Mouse (Mus musculus): ENCODE measurements around the gene Dock6. TPM values are rescaled to one million over a fixed set of nuclear protein-coding genes. Genes with fewer than 3 reads are reported as not detected.
"Not testable (repeated sequence)": the region's sequence is repeated elsewhere in the genome, so short reads cannot be mapped to it uniquely, and the experiment has no call there.

Dock6 gene
- polyA plus RNA-seq, 1 experiment from 2014 or later: 15.1 TPM

DNA sequence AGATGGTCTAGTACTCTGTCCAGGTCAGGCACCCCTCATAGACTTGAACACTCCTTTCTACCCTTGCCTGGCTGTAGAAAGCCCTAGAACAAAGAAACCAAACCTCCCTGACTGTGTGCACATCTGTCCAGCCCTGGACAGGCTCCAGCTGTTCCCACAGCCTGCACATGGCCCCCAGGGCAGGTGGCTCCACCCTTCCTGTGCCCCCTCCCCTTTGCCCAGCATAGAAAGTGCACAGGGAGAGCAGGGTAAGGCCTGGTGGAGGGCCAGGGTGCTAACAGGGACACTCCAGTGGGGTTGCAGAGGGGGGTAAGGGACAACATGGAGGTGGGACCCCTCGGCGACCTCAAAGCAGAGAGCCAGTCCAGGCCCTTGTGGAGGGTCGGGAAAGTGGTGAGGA, 56.2 kb downstream of the Dock6 start:
- no peak overlapping the region for H3K4me3 ChIP-seq (ENCODE audit: low read depth, low read length)
- DNase-seq (ENCODE audit: low spot score, missing footprints) (peak; percentile 80), ATAC-seq (ENCODE audit: low FRiP score) (no peak)
- H3K27me3 ChIP-seq (ENCODE audit: control insufficient read depth, insufficient read depth, low read length): no peaks in the 10 kb centered on the region
- 0 out of 2 replicates have a peak overlapping the region, but pooled peaks have one; percentile 25 for H3K9ac ChIP-seq (ENCODE audit: low read length)
- no peak overlapping the region for H3K4me2 ChIP-seq
- no peaks in the 10 kb centered on the region for H3K9me3 ChIP-seq (ENCODE audit: control insufficient read depth, low read length)
- H3K27ac ChIP-seq (ENCODE audit: low read depth, low read length): no peak overlapping the region
- peaks cover 7% of the 10 kb centered on the region; the same call in 1 of the 2 replicates for H3K4me1 ChIP-seq (ENCODE audit: control insufficient read depth, insufficient read depth, low read length)
- H3K36me3 ChIP-seq (ENCODE audit: control insufficient read depth, insufficient read depth, low read length): no peaks in the 10 kb centered on the region; the same call in 1 of the 2 replicates
- WGBS: 68% methylated on average over 3 of the region's 3 CpGs

DNA sequence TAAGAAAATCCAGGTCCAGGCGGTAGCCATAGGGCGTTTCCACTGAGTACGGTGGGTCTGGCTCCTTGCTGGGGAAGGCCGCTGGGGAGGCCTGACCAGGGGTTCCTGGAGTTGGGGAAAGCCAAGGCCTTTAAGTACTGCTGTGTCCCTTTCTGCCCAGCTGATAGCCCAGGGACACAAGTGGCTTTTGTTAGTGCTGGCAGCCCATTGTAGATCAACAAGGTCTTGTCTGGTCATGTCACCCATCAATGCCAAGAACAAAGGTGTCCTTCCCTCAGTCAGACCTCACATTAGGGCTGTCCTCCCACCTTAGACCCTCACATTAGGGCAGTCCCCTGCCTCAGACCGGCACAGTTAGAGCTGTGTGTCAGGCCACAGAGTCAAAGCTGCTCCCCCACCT, 56.9 kb downstream of the Dock6 start:
- peak; percentile 79 for DNase-seq (ENCODE audit: low spot score, missing footprints)
- 80% methylated on average over 5 of the region's 5 CpGs for WGBS

DNA sequence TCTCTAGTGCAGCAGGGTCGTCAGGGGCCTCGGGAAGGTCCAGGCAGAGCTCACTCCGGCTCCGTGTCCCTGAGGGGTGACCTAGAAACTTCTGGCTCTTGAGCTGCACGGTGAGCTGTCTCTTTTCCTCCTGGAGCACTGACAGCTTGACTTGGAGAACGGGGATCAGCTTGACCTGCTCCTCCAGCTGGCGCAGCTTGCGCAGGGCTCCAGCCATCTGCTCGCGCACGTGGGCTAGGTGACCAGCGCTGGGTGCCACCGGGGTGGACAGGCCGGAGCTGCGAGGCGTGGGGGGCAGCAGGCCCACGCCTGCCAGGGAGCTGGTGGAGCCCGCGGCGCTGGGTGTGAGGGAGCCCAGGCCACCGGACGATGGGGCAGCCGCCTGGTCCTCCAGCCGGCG, 57.5 kb downstream of the Dock6 start:
- ATAC-seq (ENCODE audit: low FRiP score): no peak

More for the DNA sequence above, 56.9 kb downstream of the Dock6 start:
- Histone ChIP-seq H3K27ac (ENCODE audit: low read depth, low read length) (no peak overlapping the region), H3K9ac (ENCODE audit: low read length) (no peak overlapping the region), H3K4me1 (ENCODE audit: control insufficient read depth, insufficient read depth, low read length) (peaks cover 7% of the 10 kb centered on the region; the same call in 1 of the 2 replicates), H3K36me3 (ENCODE audit: control insufficient read depth, insufficient read depth, low read length) (no peaks in the 10 kb centered on the region; the same call in 1 of the 2 replicates), H3K4me3 (ENCODE audit: low read depth, low read length) (no peak overlapping the region), H3K27me3 (ENCODE audit: control insufficient read depth, insufficient read depth, low read length) (no peaks in the 10 kb centered on the region), H3K4me2 (no peak overlapping the region), H3K9me3 (ENCODE audit: control insufficient read depth, low read length) (no peaks in the 10 kb centered on the region)
- ATAC-seq (ENCODE audit: low FRiP score): no peak

DNA sequence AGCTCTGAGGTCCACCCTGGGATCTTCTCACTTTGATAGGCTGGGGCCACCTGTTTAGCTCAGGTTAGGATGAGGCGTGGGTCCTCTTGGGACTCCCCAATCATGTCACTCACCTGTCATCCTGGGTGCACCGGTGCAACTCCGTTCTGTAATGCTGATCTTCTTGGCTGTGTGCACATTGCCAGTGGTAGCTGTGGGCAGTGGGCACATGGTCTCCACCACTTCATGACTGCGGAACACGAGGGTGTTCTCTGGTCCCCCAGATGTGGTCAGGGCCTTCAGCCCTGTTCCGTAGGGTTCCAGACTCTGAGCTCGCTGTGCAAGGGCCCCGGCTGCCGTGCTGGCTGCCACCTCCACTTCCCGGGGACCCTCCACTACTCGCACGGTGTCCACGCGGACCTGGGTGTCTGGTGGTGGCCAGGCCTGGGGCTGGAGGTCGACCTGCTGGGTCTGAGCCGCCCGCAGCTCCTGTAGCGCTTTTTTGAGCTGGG, 58.0 kb downstream of the Dock6 start:
- H3K4me1 ChIP-seq (ENCODE audit: control insufficient read depth, insufficient read depth, low read length): peaks cover 7% of the 10 kb centered on the region; the same call in 1 of the 2 replicates
- DNase-seq (ENCODE audit: low spot score, missing footprints): peak; percentile 64
- WGBS: 94% methylated on average over 18 of the region's 18 CpGs
- H3K9ac ChIP-seq (ENCODE audit: low read length): no peak overlapping the region
- ATAC-seq (ENCODE audit: low FRiP score): no peak
- no peaks in the 10 kb centered on the region; the same call in 1 of the 2 replicates for H3K36me3 ChIP-seq (ENCODE audit: control insufficient read depth, insufficient read depth, low read length)
- no peak overlapping the region for H3K4me2 ChIP-seq
- H3K27me3 ChIP-seq (ENCODE audit: control insufficient read depth, insufficient read depth, low read length): no peaks in the 10 kb centered on the region
- H3K9me3 ChIP-seq (ENCODE audit: control insufficient read depth, low read length): no peaks in the 10 kb centered on the region
- H3K4me3 ChIP-seq (ENCODE audit: low read depth, low read length): no peak overlapping the region
- H3K27ac ChIP-seq (ENCODE audit: low read depth, low read length): no peak overlapping the region

More for the DNA sequence above, 57.5 kb downstream of the Dock6 start:
- no peak overlapping the region for H3K4me2 ChIP-seq
- no peak overlapping the region for H3K27ac ChIP-seq (ENCODE audit: low read depth, low read length)
- H3K4me3 ChIP-seq (ENCODE audit: low read depth, low read length): no peak overlapping the region
- H3K27me3 ChIP-seq (ENCODE audit: control insufficient read depth, insufficient read depth, low read length): no peaks in the 10 kb centered on the region
- no peaks in the 10 kb centered on the region; the same call in 1 of the 2 replicates for H3K36me3 ChIP-seq (ENCODE audit: control insufficient read depth, insufficient read depth, low read length)
- no peaks in the 10 kb centered on the region for H3K9me3 ChIP-seq (ENCODE audit: control insufficient read depth, low read length)
- 95% methylated on average over 25 of the region's 25 CpGs for WGBS
- H3K4me1 ChIP-seq (ENCODE audit: control insufficient read depth, insufficient read depth, low read length): peaks cover 7% of the 10 kb centered on the region; the same call in 1 of the 2 replicates
- DNase-seq (ENCODE audit: low spot score, missing footprints): no peak
- H3K9ac ChIP-seq (ENCODE audit: low read length): no peak overlapping the region

DNA sequence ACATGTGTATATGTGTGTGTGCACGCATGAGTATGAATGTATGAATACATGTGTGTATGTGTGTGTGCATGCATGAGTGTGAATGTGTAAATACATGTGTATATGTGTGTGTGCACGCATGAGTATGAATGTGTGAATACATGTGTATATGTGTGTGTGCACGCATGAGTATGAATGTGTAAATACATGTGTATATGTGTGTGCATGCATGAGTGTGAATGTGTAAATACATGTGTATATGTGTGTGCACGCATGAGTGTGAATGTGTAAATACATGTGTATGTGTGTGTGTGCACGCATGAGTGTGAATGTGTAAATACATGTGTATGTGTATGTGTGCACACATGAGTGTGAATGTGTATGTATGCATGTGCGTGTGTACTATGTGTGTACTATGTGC, 58.9 kb downstream of the Dock6 start:
- not testable (repeated sequence) for H3K27ac ChIP-seq (ENCODE audit: low read depth, low read length); DNase-seq (ENCODE audit: low spot score, missing footprints); H3K4me1 ChIP-seq (ENCODE audit: control insufficient read depth, insufficient read depth, low read length); H3K27me3 ChIP-seq (ENCODE audit: control insufficient read depth, insufficient read depth, low read length); H3K4me3 ChIP-seq (ENCODE audit: low read depth, low read length); ATAC-seq (ENCODE audit: low FRiP score); H3K9me3 ChIP-seq (ENCODE audit: control insufficient read depth, low read length); H3K4me2 ChIP-seq; H3K36me3 ChIP-seq (ENCODE audit: control insufficient read depth, insufficient read depth, low read length); H3K9ac ChIP-seq (ENCODE audit: low read length)
- 93% methylated on average over 6 of the region's 6 CpGs for WGBS

DNA sequence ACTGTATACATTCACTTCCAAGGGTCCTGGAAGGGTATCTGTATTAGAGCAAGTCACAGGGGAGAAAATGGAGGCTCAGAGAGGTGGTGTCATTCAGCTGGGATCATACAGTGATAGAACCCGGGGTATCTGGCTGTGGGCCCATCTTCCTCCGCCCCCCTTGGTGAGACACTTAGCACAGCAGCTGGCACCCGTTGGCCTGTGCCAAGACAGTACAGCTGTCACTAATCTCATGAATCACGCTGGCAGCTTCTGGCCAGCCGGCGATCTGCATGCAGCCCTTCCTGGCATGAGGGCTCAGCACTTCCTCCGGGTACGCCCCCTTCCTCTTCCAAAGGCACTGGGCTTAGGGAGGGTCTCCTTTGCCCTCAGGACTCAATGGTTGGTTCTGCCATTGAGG, 59.8 kb downstream of the Dock6 start:
- WGBS: 88% methylated on average over 8 of the region's 8 CpGs
- peaks cover 4% of the 10 kb centered on the region; the same call in 1 of the 2 replicates for H3K4me1 ChIP-seq (ENCODE audit: control insufficient read depth, insufficient read depth, low read length)
- no peaks in the 10 kb centered on the region for H3K27me3 ChIP-seq (ENCODE audit: control insufficient read depth, insufficient read depth, low read length)
- H3K9ac ChIP-seq (ENCODE audit: low read length): no peak overlapping the region
- ATAC-seq (ENCODE audit: low FRiP score) (no peak), DNase-seq (ENCODE audit: low spot score, missing footprints) (peak; percentile 56)
- no peak overlapping the region for H3K4me3 ChIP-seq (ENCODE audit: low read depth, low read length)
- H3K9me3 ChIP-seq (ENCODE audit: control insufficient read depth, low read length): no peaks in the 10 kb centered on the region
- no peak overlapping the region for H3K4me2 ChIP-seq
- no peak overlapping the region for H3K27ac ChIP-seq (ENCODE audit: low read depth, low read length)
- no peaks in the 10 kb centered on the region; the same call in 1 of the 2 replicates for H3K36me3 ChIP-seq (ENCODE audit: control insufficient read depth, insufficient read depth, low read length)

DNA sequence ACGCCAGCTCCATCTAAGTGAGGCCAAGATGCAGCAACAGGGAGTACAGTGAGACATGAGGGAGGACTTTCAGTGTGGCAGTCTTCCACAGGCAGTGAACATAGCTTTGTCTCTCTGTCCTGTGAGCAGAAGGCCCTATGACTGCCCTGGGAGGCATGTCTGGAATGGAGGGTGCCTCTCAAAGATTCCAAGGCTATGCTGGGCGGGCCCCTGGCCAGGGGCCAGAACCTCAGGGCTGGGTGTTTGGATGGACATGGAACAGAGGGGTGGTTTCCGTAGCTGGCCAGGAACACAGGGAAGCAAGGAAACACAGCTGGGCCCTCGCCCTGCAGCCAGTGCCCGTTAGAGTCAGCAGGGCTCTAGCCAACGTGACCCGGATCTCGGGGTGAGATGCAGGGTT, 60.6 kb downstream of the Dock6 start:
- Histone ChIP-seq H3K4me3 (ENCODE audit: low read depth, low read length) (no peak overlapping the region), H3K27ac (ENCODE audit: low read depth, low read length) (no peak overlapping the region), H3K36me3 (ENCODE audit: control insufficient read depth, insufficient read depth, low read length) (no peaks in the 10 kb centered on the region; the same call in 1 of the 2 replicates), H3K4me2 (no peak overlapping the region), H3K27me3 (ENCODE audit: control insufficient read depth, insufficient read depth, low read length) (no peaks in the 10 kb centered on the region), H3K9ac (ENCODE audit: low read length) (no peak overlapping the region), H3K4me1 (ENCODE audit: control insufficient read depth, insufficient read depth, low read length) (peaks cover 4% of the 10 kb centered on the region; the same call in 1 of the 2 replicates), H3K9me3 (ENCODE audit: control insufficient read depth, low read length) (no peaks in the 10 kb centered on the region)
- WGBS: 90% methylated on average over 8 of the region's 8 CpGs
- no peak for ATAC-seq (ENCODE audit: low FRiP score)
- peak; percentile 66 for DNase-seq (ENCODE audit: low spot score, missing footprints)

DNA sequence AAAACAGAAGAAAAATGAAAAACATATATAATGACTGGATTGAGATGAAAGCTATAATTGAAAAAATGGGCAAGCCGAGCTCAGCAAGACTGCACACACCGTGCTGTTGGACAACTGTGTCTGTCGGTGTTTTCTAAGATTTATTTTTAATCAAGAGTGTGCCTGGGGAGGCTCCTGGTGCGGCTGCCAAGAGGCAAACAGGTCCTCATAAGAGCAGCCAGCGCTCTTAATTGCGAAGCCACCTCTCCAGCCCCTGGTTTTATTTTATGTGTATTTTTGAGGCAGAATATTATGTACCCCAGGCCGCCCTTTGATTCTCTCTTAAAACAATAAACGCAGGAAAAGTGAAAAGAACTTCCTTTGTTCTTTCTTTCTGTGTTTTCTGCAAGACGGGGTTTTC, 64.2 kb downstream of the Dock6 start:
- Histone ChIP-seq H3K27me3 (ENCODE audit: control insufficient read depth, insufficient read depth, low read length) (no peaks in the 10 kb centered on the region), H3K9me3 (ENCODE audit: control insufficient read depth, low read length) (no peaks in the 10 kb centered on the region), H3K9ac (ENCODE audit: low read length) (no peak overlapping the region), H3K27ac (ENCODE audit: low read depth, low read length) (no peak overlapping the region), H3K36me3 (ENCODE audit: control insufficient read depth, insufficient read depth, low read length) (no peaks in the 10 kb centered on the region), H3K4me3 (ENCODE audit: low read depth, low read length) (no peak overlapping the region), H3K4me1 (ENCODE audit: control insufficient read depth, insufficient read depth, low read length) (no peaks in the 10 kb centered on the region), H3K4me2 (no peak overlapping the region)
- no peak for ATAC-seq (ENCODE audit: low FRiP score)
- WGBS: 81% methylated on average over 9 of the region's 9 CpGs
- peak; percentile 68 for DNase-seq (ENCODE audit: low spot score, missing footprints)

DNA sequence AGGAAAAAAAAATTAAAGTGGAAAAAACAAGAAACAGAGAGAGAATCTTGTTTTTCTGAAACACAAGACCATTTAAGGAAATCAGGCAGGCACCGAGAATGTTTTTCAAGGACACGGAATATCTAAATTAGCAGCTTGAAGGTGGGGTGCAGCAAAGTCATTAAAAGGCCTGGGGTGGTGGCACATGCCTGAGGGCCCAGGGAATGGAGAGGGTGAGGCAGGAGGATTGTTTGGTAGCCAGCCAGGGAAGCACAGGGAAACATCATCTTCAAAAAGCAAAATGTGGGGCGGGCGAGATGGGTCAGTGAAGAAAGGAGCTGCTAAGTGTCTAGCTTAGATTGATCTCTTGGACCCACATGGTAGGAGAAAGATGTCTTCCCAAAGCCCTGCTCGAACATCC, 64.8 kb downstream of the Dock6 start:
- no peaks in the 10 kb centered on the region for H3K36me3 ChIP-seq (ENCODE audit: control insufficient read depth, insufficient read depth, low read length)
- 88% methylated on average over 5 of the region's 5 CpGs for WGBS

More for the DNA sequence above, 64.8 kb downstream of the Dock6 start:
- no peak for DNase-seq (ENCODE audit: low spot score, missing footprints)
- no peaks in the 10 kb centered on the region for H3K9me3 ChIP-seq (ENCODE audit: control insufficient read depth, low read length)
- H3K4me1 ChIP-seq (ENCODE audit: control insufficient read depth, insufficient read depth, low read length): no peaks in the 10 kb centered on the region
- H3K27ac ChIP-seq (ENCODE audit: low read depth, low read length): no peak overlapping the region
- H3K9ac ChIP-seq (ENCODE audit: low read length): no peak overlapping the region
- H3K4me3 ChIP-seq (ENCODE audit: low read depth, low read length): no peak overlapping the region
- no peak for ATAC-seq (ENCODE audit: low FRiP score)
- H3K27me3 ChIP-seq (ENCODE audit: control insufficient read depth, insufficient read depth, low read length): no peaks in the 10 kb centered on the region
- H3K4me2 ChIP-seq: no peak overlapping the region

Data from midbrain, embryonic 11.5 days (tissue).